Mouse (Mus musculus) skeletal muscle tissue, adult 2 months (tissue): Measurements from ENCODE around the gene L1cam.

Experiments
- DNase-seq: peaks from one replicate; pipeline ENCODE4 v3.0.0-alpha.2; 2012; ENCODE audit warnings: low read depth, low spot score

The L1cam gene

DNA sequence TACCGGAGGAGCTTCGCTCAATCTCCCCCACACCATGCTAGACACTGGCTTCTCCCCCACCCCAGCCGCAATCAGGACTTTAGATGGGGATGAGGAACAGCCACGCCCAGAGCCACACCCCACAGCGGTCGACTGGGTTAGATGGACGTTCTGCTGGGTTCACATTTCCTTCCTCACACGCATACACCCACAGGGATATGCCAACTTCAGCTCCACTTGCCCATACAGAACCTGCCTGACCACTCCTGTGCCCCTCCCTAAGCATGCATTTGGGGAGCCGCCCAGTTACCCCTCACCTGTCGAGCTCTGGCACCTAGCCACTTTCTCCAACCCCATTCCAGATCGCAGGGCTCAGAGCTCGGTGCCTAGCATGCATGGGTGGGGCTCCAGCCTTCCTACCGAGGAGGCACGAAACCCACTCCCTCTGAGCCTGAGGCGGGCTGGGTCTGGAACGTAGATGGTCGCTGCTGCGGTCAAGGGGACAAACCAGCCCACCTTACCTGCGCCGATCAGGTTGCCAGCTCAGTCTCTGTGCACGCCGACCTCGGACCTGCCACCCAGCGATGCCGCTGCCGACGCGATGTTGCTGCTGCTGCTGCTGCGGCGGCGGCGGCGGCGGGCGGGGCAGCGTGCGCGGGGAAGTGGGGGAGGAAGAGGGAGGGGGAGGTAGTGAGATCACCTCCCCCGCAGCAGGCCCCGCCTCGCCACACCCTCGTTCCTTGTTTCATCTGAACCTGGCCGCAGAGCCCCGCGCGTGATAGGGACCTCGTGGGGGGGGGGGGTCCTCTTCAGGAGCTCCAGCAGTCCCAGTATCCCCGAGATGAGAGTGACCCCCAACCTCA is 15.5 kb downstream of the L1cam start:
- no peak for DNase-seq

- DNase-seq: no peak
Observed at GRCm38 (mm10) chrX:73877014-73877413, 18.9 kb downstream of the L1cam start.

DNA sequence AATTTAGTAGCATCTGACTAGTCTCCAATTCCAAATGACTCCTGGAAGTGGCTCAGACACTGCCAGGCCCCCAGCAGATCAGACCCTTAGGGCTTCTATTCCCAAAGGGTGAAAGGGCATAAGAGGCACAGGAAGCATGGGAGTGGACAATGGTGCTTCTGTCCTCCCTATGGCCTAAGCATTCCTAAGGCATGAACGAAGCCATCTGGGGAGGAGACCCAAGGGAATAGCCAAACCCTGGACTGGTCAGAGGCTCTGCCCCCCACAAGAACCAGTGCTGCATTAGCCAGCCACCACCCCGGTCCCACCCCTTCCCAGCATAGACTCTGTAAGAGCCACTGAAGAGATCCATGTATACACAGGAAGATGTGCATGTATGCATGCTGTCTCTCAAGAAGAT is 20.0 kb downstream of the L1cam start:
- DNase-seq: no peak

- DNase-seq: no peak
Observed at GRCm38 (mm10) chrX:73871956-73872355, 23.9 kb downstream of the L1cam start.

- DNase-seq: no peak
Observed at GRCm38 (mm10) chrX:73871474-73871873, 24.4 kb downstream of the L1cam start.

DNA sequence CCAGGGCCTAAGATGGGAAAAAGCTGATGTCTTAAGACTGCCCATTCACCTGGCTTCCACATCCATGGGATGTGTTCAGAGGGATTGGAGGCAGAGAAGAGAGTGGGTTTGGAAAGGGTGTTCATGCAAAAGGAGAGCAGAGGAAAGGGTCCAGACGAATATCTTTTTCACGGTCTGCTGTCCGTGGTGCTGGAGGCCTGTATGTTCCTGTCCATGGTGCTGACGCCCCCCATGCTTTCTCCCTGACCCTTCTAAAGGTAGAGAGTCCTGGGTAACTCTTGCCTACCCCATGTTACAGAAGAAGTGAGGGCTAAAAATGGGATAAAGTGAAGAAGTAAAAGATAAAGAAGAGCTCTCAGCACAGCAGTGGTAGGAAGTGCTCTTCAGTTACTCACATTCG is 26.6 kb downstream of the L1cam start:
- no peak for DNase-seq

GRCm38 (mm10) chrX:73867852-73868251 is 28.1 kb downstream of the L1cam start:
- no peak for DNase-seq

DNA sequence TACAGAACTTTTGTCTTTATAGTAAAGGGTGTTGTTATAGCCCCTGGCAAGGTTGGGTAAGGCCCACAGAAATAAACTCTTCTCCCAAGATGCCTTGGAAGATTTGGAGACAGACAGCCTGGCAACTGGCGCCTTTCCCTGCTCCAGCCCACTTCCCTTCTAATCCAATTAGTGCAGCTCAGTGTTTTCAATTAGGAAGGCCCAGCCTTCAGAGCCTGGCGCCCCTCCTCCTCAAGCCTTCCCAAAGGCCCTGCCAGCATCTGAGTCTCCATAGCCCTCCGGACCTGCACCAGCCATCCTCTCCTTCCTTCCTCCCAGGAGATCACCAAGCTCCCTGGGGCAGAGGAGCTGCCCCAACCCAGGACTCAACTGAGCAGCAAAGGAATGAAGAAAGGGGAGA is 28.6 kb downstream of the L1cam start:
- no peak for DNase-seq

DNA sequence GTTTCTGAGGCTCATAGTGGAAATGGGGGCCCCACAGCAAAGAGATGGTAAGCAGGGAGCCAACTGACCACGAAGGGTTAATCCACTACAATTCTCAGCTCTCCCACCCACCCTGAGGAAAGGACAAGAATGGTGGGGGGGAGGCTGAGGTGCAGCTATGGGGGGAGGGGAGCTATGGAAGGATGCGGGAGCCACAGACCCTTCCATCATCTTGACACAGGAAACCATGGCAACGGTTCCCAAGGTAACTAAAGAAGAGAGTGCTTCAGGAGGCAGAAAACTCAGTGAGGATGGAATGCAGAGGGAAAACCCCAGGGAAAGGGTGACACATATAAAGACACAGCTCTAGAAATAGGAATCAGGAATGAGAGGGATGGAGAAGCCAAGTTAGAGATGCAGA is 31.2 kb downstream of the L1cam start:
- no peak for DNase-seq

- no peak for DNase-seq
Observed at GRCm38 (mm10) chrX:73855087-73855408, 40.9 kb downstream of the L1cam start.

GRCm38 (mm10) chrX:73854326-73855086 is 41.4 kb downstream of the L1cam start:
- DNase-seq: no peak

DNA sequence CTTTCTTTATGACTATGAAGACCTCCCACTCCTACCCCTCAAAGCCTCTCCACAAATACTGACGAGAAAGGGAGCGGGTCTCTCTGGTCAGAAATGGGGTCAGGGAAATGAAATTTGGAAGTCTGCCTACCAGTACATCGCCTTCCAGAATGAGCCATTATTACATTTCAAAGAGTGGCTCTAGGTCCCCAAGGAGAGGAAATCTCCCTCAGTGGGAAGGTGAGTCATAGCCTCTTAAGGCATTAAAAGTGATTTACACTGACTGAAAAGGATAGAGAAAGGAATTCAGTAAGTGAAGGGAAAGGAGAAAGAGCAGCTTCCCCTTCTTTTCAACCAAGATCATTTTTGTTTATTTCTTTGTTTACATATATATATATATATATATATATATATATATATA is 59.2 kb downstream of the L1cam start:
- DNase-seq: no peak

DNA sequence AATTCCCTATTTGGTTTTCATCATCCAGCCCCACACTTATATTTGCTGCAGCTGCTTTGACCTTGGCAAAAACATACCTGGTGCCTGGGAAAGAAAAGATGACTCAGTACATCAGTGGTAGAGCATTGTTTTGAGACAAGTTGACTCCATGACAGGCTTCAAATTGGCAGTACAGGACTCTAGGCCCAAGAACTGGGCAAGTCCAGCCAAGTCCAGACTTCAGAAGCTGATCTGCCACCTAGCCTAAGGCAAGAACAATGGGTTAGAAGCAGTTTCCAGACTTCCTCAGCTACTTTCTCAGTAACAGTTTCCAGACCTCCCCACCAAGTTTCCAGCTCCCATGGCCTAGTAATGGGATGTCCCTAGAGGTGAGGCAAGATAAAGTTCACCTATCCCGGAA is 60.2 kb downstream of the L1cam start:
- DNase-seq: no peak

DNA sequence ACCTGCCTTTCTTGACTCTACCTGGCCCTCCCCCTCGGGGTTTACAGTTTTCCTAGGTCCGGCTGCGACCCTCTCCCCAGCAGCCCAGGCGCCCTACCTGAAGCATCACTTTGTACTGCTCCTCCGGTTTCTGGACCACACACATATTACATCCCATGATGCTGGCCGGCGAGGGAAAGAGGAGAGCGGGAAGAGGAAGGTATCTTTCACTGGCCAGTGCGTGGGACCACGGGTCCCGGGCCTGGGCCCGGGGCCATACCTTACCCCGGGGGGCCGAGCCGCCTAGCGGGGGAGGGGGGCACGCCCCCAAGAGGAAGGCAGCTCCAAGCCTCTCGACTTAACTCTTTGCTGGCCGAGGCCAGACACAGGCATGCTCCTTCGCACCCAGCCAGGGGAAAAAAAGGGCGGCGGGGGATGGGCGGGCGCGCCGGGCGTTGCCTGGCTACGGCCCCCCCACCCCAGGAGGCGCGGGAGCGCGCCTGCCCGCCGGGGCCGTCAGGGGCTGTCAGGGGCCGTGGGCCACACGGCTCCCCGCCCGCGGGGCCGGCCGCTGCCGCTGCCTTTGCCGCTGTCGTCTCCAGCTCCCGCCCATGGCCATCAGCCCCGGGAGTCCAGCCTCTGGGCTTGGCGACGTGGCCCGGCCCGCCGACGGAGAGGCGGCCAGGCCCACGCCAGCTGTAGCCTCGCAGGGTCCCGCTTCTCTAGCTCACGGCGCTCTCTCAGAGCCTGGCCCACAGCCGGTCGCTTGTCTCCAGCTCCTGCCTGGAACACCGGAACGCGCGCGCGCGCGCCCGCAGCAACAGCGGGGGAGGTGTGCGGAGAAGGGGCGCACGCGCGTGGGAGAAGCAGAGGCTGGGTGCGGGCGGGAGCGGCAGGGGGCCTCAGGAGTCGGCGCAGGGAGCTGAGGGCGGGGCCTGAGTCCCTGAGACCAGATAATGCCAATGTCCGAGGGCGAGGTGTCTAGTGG is 71.4 kb downstream of the L1cam start, which contains the start of gene Pdzd4:
TSS of gene Pdzd4 (minus strand) at position 785 of the 967 bp plus-strand sequence.
- DNase-seq: peak; percentile 3

DNA sequence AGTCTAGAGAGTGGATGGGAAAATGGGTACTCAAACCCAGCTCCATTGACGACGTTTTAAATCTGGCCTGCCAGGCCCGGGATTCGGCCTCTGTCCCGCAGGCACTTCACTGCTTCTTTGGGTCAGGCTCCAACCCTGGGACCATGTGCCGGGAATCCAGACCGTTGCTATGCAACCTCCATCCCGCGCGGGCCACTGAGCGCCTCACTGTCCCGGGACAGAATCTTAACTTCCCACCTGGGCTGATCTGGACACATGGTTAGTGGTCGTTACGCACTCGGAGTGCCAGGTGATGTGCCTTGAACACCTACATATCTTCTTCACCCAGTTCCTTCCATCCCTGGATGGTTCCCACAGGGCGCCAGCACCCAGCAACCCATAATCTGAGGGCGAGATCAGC is 72.2 kb downstream of the L1cam start:
- DNase-seq: no peak

DNA sequence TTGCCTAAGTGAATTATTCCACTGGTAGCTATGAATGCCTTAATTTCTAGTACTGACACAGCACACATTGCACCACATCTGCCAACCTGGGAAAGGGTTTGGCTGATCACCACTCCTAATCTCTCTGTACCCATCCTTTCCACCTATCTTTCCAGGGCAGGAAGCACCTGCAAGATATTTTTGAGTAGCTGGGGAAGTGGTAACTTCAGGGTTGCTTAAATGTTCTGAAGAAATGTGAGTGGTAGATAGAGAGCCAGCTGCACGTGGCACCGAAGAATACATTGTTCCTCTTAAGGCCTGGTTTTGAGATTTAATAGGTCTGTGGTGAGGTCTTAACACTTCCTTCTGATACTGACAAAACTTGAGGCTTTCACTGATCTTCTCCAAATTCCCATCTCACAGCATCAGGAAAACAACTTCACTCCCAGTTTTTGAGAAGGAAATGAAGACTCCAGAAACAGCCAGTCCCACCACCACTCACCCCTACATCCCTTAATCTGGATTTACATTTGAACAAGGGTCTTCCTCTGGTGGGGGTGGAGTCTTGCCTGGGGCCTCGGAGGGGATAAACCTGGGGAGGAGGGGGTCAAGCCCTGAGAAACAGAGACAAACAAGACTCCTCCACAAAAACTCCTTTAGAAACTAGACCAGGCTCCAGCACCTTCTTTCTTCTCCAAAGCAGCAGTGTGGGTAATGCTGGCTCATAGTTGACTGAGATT is 79.2 kb downstream of the L1cam start:
- no peak for DNase-seq

- DNase-seq: no peak
Observed at GRCm38 (mm10) chrX:73815072-73815471, 80.8 kb downstream of the L1cam start.

DNA sequence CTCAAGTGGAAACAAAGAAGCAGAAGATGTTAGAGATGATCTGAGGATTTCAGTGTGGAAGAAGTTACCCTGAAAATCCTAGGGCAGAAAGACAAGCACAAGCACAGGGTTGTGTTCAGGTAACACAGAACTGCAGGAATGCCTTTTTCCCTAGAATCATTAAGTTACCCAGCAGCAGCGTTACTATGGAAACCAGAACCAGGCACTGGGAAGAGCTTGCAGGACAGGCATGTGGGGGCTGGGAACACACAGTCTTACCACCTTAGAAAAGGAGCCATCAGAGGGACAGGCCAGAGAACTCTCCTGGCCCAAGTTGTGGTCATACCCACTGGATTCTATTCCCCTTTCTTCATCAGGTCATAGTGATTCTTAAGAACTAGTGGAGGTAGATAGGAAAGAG is 90.1 kb downstream of the L1cam start:
- no peak for DNase-seq
